Mouse (Mus musculus): Measurements from ENCODE around the gene Prss3. TPM values are rescaled to one million over a fixed set of nuclear protein-coding genes. Genes with fewer than 3 reads are reported as not detected.

Prss3 gene
- not detected in 2 replicates for polyA plus RNA-seq (2015; fragmentation: Nextera tagmentation; extraction: Ambion mirVana)

GRCm38 (mm10) chr6:41377578-41377977 is at the start of gene Prss3:
Prss3 (minus strand) TSS chr6:41377678.

GRCm38 (mm10) chr6:41392056-41392455 is 14.6 kb upstream of the Prss3 start, which contains the start of gene Gm5771:
Gm5771 (plus strand) TSS chr6:41392356.

GRCm38 (mm10) chr6:41353932-41354331 is 23.5 kb downstream of the Prss3 start, which contains the start of gene Try10:
Try10 (plus strand) TSS chr6:41354105.

Other genes with a start within 250 kb of the Prss3 start
- not detected in 2 replicates for gene Try4, start 75.4 kb downstream of the Prss3 start, polyA plus RNA-seq (2015; fragmentation: Nextera tagmentation; extraction: Ambion mirVana)
- not detected in 2 replicates for gene Try5, start 60.8 kb downstream of the Prss3 start, polyA plus RNA-seq (2015; fragmentation: Nextera tagmentation; extraction: Ambion mirVana)
- not detected in 2 replicates for gene Try10, start 23.6 kb downstream of the Prss3 start, polyA plus RNA-seq (2015; fragmentation: Nextera tagmentation; extraction: Ambion mirVana)
- gene Gm5771, start 14.7 kb upstream of the Prss3 start, polyA plus RNA-seq (2015; fragmentation: Nextera tagmentation; extraction: Ambion mirVana): not detected in 2 replicates
- gene Gm10334, start 68.5 kb upstream of the Prss3 start, polyA plus RNA-seq (2015; fragmentation: Nextera tagmentation; extraction: Ambion mirVana): not detected in 2 replicates
- not detected in 2 replicates for gene Prss1, start 81.3 kb upstream of the Prss3 start, polyA plus RNA-seq (2015; fragmentation: Nextera tagmentation; extraction: Ambion mirVana)
- not detected in 2 replicates for gene Prss2, start 144.1 kb upstream of the Prss3 start, polyA plus RNA-seq (2015; fragmentation: Nextera tagmentation; extraction: Ambion mirVana)
- 4.8 and 6.3 TPM in 2 replicates for gene Ephb6, start 227.8 kb upstream of the Prss3 start, polyA plus RNA-seq (2015; fragmentation: Nextera tagmentation; extraction: Ambion mirVana)